Mouse (Mus musculus) brain, adult 10 weeks (tissue): ENCODE results near the gene Myo1b. TPM values are rescaled to one million over a fixed set of nuclear protein-coding genes. Genes with fewer than 3 reads are reported as not detected.

ENCODE experiments used
- polyA plus RNA-seq: library from polyadenylated mRNA; stranded (reverse); fragments of 350-450 nt; fragmentation: Illumina TruSeq; extraction: RNeasy Lipid Tissue Mini Kit (QIAGEN cat#74804); gene quantifications from one replicate; pipeline ENCODE4 v1.2.3, GENCODE M21; 2015; ENCODE audit warnings: low read depth, low replicate concordance

Myo1b gene
- 21.9 TPM for polyA plus RNA-seq

GRCm38 (mm10) chr1:51915576-51916156 lies at the start of gene Myo1b:
TSS of gene Myo1b (minus strand) at chr1:51916071.

Other genes starting within 250 kb of the Myo1b start
- gene Stat4, start 71.1 kb upstream of the Myo1b start, polyA plus RNA-seq, result 1.8 TPM
- 15.9 TPM for gene Stat1, start 203.4 kb upstream of the Myo1b start, polyA plus RNA-seq